Mouse (Mus musculus) hindbrain, embryonic 13.5 days (tissue): ENCODE results near the gene Cd96. TPM values are rescaled to one million over a fixed set of nuclear protein-coding genes. Genes with fewer than 3 reads are reported as not detected.

Source experiments
- ATAC-seq: fragments of 200-750 bp; cut with Nextera tagmentation; 2 replicates; pipeline ENCODE4 v1.8.0; 2017; ENCODE audit warnings: moderate TSS enrichment; ENCODE audit not compliant: low FRiP score
- H3K27ac ChIP-seq: fragments of 300-500 bp; sonication (generic); 2 replicates; pipeline ENCODE4 v1.5.1; 2015; ENCODE audit warnings: inconsistent platforms, mild to moderate bottlenecking, moderate library complexity
- H3K27me3 ChIP-seq: fragments of 300-500 bp; sonication (generic); 2 replicates; pipeline ENCODE4 v1.6.1; 2015; ENCODE audit warnings: mild to moderate bottlenecking, inconsistent platforms
- H3K36me3 ChIP-seq: fragments of 300-500 bp; sonication (generic); 2 replicates; pipeline ENCODE4 v1.6.1; 2015; ENCODE audit warnings: mild to moderate bottlenecking, inconsistent platforms
- H3K4me1 ChIP-seq: fragments of 300-500 bp; sonication (generic); replicated peaks from 2 replicates; pipeline ENCODE4 v1.6.1; 2015; ENCODE audit warnings: inconsistent platforms
- H3K4me2 ChIP-seq: fragments of 300-500 bp; sonication (generic); 2 replicates; pipeline ENCODE4 v1.6.1; 2015; ENCODE audit warnings: inconsistent platforms, mild to moderate bottlenecking, moderate library complexity
- H3K4me3 ChIP-seq: fragments of 300-500 bp; sonication (generic); 2 replicates; pipeline ENCODE4 v1.5.1; 2015; ENCODE audit warnings: mild to moderate bottlenecking, inconsistent platforms
- H3K9ac ChIP-seq: fragments of 300-500 bp; sonication (generic); 2 replicates; pipeline ENCODE4 v1.6.1; 2015; ENCODE audit warnings: mild to moderate bottlenecking, inconsistent platforms
- H3K9me3 ChIP-seq: fragments of 300-500 bp; sonication (generic); 2 replicates; pipeline ENCODE4 v1.6.1; 2016; ENCODE audit warnings: inconsistent platforms
- WGBS: fragments of 180-500 bp; shearing (Covaris S2); methylation state at CpG from one replicate; pipeline ENCODE4 v1.1.7; 2015; 5-methylcytosine and 5-hydroxymethylcytosine counted together
- polyA plus RNA-seq: library from polyadenylated mRNA; unstranded; fragments of >200 nt; fragmentation: Nextera tagmentation; extraction: Ambion mirVana; gene quantifications from 2 replicates; pipeline ENCODE4 v1.2.1, GENCODE M21; 2015

Gene Cd96
- polyA plus RNA-seq, 1 experiment from 2014 or later = 0.09 TPM

- H3K27me3 ChIP-seq = 0 out of 2 replicates have a peak, but pooled peaks cover 3% of the 10 kb centered on the region
- H3K4me1 ChIP-seq = peaks cover 25% of the 10 kb centered on the region
- H3K4me3 ChIP-seq = no peak overlapping the region
- no peak overlapping the region for H3K9ac ChIP-seq
- H3K36me3 ChIP-seq = no peaks in the 10 kb centered on the region
- 85% methylated on average over 10 of the region's 10 CpGs for WGBS
- no peak overlapping the region for H3K27ac ChIP-seq
- H3K4me2 ChIP-seq = no peak overlapping the region
- H3K9me3 ChIP-seq = no peaks in the 10 kb centered on the region
- no peak for ATAC-seq
Observed at GRCm38 (mm10) chr16:46006261-46006660, 113.8 kb downstream of the Cd96 start.

GRCm38 (mm10) chr16:46001550-46002166 is 118.4 kb downstream of the Cd96 start:
- Histone ChIP-seq H3K9ac (no peak overlapping the region), H3K9me3 (no peaks in the 10 kb centered on the region), H3K4me3 (no peak overlapping the region), H3K36me3 (no peaks in the 10 kb centered on the region), H3K27ac (no peak overlapping the region), H3K4me2 (no peak overlapping the region), H3K27me3 (peaks cover 7% of the 10 kb centered on the region; the same call in 1 of the 2 replicates), H3K4me1 (peaks cover 16% of the 10 kb centered on the region)
- WGBS = 87% methylated on average over 10 of the region's 10 CpGs
- no peak for ATAC-seq

DNA sequence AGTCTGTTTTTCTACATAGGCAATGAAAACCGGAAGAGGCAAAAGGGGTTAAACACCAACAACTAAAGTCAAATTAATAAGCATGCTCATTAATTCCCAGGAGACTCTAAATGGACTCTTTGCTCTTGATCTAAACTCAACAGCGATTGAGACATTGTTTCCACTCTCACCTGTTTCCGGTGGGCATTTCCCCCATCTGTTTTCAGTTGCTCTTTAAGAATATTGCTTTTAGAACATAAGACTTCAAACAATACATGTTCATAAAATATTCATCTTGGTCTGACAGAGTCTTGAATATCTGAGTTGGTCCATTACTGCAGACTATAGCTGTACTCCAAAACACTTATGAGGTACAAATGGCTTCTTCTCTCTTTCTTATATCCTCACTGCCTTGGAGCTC is 119.1 kb downstream of the Cd96 start:
- Histone ChIP-seq H3K4me2 (no peak overlapping the region), H3K27ac (no peak overlapping the region), H3K4me3 (no peak overlapping the region), H3K36me3 (no peaks in the 10 kb centered on the region), H3K9ac (no peak overlapping the region), H3K27me3 (peaks cover 7% of the 10 kb centered on the region; the same call in 1 of the 2 replicates), H3K4me1 (peaks cover 16% of the 10 kb centered on the region), H3K9me3 (no peaks in the 10 kb centered on the region)
- ATAC-seq = no peak
- WGBS = 76% methylated on average over 3 of the region's 3 CpGs

DNA sequence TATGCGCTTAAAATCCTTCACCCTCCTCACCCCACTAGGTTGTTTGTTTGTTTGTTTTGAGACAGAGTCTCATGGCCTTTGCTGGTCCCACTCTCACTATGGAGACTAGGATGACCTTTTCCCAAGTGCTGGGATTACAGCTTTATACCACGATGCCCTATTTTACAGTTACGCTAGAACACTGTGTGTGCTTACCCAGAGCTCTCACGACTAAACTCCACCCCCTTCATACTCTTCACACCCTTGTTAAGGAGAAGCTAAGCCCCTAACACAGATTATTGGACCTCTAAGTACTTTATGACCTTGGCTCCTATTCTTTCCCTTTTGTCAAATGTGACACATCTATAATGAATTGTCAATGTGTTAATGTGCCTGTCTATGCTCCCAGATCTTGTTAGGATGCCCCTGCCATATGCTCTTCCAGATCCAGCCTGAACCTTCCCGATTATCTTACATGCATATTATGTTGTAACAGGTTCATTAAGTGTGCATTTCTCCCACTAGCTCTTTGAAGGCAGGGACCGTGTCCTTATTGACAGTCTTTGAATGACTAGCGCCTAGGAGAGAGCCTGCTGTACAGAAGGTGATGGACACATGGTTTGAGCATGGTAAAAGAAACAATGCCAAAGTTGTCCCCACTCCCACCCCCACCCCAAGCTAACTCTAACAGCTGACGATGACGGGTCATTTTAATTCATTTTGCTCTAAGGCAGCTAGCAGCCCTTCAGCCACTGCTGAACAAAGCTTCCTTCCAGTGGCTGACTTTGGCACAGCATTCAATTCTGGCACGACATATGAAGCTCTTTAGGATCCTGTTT is 120.5 kb downstream of the Cd96 start:
- no peak overlapping the region for H3K4me3 ChIP-seq

DNA sequence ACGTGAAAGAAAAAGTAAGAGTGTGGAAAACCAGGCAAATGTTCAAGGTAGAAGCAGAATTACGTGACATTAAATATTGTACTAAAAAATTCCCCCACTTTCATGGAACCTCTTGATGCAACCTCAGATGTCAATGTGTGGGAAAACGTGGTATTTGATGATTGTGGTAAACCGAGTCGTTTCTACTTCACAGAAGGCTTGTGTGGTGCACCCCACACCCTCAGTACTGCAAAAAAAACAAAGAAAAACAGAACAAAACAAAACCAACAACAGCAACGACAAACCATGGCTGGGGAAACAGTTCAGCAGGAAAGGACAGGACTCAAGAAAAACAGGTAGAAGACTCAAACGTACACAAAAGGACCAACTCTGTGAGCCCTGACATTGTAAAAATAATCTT is 121.8 kb downstream of the Cd96 start:
- H3K4me3 ChIP-seq = no peak overlapping the region
- no peak for ATAC-seq
- H3K4me1 ChIP-seq = peaks cover 16% of the 10 kb centered on the region
- no peaks in the 10 kb centered on the region for H3K9me3 ChIP-seq
- H3K27ac ChIP-seq = no peak overlapping the region
- 79% methylated on average over 7 of the region's 7 CpGs for whole genome bisulfite sequencing
- H3K36me3 ChIP-seq = no peaks in the 10 kb centered on the region
- peaks cover 12% of the 10 kb centered on the region for H3K27me3 ChIP-seq
- H3K4me2 ChIP-seq = no peak overlapping the region
- H3K9ac ChIP-seq = no peak overlapping the region

More for the DNA sequence above, 120.5 kb downstream of the Cd96 start:
- H3K36me3 ChIP-seq = no peaks in the 10 kb centered on the region
- no peak overlapping the region for H3K4me2 ChIP-seq
- WGBS = 35% methylated on average over 10 of the region's 10 CpGs
- no peaks in the 10 kb centered on the region for H3K9me3 ChIP-seq
- peaks cover 16% of the 10 kb centered on the region for H3K4me1 ChIP-seq
- peaks cover 12% of the 10 kb centered on the region for H3K27me3 ChIP-seq
- ATAC-seq = peak; percentile 79
- H3K27ac ChIP-seq = no peak overlapping the region
- H3K9ac ChIP-seq = no peak overlapping the region

GRCm38 (mm10) chr16:45990901-45991676 is 129.0 kb downstream of the Cd96 start:
- ATAC-seq = no peak
- no peaks in the 10 kb centered on the region for H3K4me1 ChIP-seq
- H3K27ac ChIP-seq = no peak overlapping the region
- WGBS = 48% methylated on average over 10 of the region's 10 CpGs
- no peaks in the 10 kb centered on the region for H3K36me3 ChIP-seq
- no peak overlapping the region for H3K9ac ChIP-seq
- no peak overlapping the region for H3K4me3 ChIP-seq
- H3K4me2 ChIP-seq = no peak overlapping the region
- H3K27me3 ChIP-seq = peaks cover 11% of the 10 kb centered on the region; the same call in 1 of the 2 replicates
- H3K9me3 ChIP-seq = no peaks in the 10 kb centered on the region

- H3K27me3 ChIP-seq = no peaks in the 10 kb centered on the region
- 54% methylated on average over 1 of the region's 1 CpGs for WGBS
- H3K4me3 ChIP-seq = no peak overlapping the region
- no peak overlapping the region for H3K9ac ChIP-seq
- no peak for ATAC-seq
- no peaks in the 10 kb centered on the region for H3K36me3 ChIP-seq
- H3K27ac ChIP-seq = no peak overlapping the region
- no peaks in the 10 kb centered on the region for H3K9me3 ChIP-seq
- H3K4me2 ChIP-seq = no peak overlapping the region
- H3K4me1 ChIP-seq = peaks cover 7% of the 10 kb centered on the region
Observed at GRCm38 (mm10) chr16:45986236-45986635, 133.8 kb downstream of the Cd96 start.

Other genes with a start within 250 kb of the Cd96 start
- 12.5 and 13.3 TPM in 2 replicates for gene Phldb2, start 166.7 kb downstream of the Cd96 start, polyA plus RNA-seq
- gene Plcxd2, start 110.0 kb downstream of the Cd96 start, polyA plus RNA-seq = 7.9 and 8.4 TPM in 2 replicates
- gene Gm4737, start 34.8 kb upstream of the Cd96 start, polyA plus RNA-seq = 1.1 and 1.5 TPM in 2 replicates